Mouse (Mus musculus): Measurements from ENCODE around the gene Traip.
"Not testable (repeated sequence)": the region's sequence is repeated elsewhere in the genome, so short reads cannot be mapped to it uniquely, and the experiment has no call there.

Traip gene

DNA sequence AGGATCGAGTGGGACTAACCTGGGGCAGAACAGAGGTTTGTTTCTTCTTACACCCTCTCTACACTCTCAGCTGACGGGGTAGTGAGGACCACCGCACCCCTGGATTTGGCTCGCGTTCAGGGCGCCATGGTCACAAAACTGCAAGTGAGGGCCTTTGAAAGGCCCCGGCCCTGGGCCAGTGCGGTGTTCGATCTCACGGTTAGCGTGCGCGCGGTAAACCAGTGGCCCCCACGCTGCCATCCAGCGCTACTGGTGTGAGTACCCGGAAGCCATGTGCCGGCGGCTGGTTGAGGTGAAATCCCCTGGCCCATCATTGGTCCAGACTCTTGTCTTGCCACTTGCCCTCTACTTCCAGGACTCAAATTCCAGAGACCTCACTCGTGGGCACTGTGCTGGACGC lies 45.6 kb downstream of the Traip start:
- no peak for ATAC-seq (ENCODE audit: insufficient number of reproducible peaks, low FRiP score, low TSS enrichment)

DNA sequence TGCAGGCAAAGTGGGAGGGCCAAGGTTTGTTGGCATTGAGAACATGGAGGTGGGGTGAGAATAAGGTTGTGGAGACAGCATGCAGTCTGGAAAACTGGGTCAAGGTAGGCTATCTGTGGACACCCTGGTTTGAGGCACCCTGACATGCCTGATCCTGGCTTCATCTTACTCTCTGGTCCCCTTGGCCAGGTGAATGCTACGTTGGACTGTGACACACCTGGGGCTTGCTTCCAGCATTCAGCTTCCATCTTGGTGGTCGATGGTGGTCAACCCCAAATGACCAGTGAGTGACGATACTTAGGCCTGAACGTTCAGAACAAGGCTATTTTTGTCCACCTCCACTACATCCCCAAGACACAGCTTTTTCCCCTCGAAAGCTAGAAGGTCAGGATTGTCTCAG lies 46.1 kb downstream of the Traip start, which contains the start of gene Gm20662:
TSS of gene Gm20662 (plus strand) at position 301 of the 400 bp plus-strand sequence.
- ATAC-seq (ENCODE audit: insufficient number of reproducible peaks, low FRiP score, low TSS enrichment) = no peak

DNA sequence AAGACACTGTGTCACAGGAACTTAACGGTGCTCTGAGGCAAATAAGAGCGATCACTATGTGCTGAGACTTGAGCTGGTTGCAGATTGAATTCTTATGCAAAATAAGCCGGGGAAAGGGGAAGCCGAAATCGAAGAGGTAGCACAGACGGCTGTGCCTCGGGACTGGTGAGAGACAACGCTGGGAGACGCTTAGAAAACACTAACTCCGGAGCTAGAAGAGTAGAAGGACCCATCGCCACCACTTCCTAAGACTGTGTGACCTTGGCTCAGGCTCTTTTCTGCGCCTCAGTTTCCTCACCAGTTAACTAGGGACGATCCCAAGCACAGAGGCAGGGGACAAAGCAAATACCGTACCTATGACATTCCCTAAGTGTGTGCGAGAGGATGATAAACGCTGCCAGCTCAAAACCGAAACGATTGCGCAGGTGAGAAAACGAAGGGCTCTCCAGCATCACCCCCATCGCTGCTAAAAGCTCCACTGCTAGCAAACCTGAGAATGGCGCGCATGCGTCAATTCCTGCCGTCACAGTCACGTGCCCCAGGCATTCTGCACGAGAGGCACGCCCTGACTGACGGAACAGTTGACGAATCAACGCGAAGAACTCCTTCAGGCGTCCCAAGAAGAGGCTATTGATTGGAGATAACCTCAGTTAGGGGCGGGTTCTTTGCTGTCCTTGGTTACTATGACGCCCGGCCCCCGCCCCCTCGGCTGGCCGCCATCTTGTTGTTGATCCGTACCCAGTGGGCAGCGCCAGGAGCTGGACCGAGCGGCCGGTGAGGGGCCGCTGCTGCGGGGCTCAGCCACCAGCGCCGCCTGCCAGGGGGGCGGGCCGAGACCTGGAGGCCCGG lies 52.2 kb downstream of the Traip start, which contains the start of gene Ip6k1:
TSS of gene Ip6k1 (plus strand) at position 580 of the 849 bp plus-strand sequence.
- ATAC-seq (ENCODE audit: insufficient number of reproducible peaks, low FRiP score, low TSS enrichment) = peak; percentile 99

DNA sequence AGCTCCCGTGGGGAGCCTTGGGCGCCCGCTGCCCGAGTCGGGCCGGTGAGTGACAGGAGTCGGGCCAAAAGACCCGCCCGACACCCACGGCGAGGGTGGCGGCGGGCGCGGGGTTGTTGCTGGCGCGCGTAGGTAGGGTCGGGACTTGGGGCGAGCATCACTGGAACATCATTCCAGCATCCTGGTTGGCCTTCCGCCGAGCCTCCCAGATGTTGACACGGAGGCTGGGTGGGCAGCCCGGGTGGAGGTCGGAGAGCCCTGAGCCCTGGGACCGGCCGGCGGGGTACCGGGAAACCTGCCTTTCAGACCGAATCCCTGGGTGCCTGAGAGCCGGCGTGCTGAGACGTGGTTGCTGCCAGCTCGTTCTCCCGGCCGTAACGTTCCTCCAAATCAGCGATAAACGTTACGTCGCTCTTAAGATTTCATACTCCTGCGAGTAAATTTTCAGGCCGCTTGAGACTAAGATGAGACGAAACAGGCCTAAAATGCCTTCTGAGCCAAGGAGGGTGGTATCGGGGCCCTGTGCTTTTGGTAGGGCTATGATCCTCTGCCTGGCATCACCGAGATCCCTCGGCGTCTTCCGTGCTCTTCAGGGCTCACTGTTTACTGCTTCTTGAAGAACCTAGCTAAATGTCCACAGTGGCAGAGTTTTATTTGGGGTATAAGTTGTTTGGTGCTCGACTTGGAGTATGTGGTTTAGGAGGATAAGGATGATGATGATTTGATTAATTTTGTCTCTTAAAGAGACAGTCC lies 53.0 kb downstream of the Traip start:
- ATAC-seq (ENCODE audit: insufficient number of reproducible peaks, low FRiP score, low TSS enrichment) = no peak

DNA sequence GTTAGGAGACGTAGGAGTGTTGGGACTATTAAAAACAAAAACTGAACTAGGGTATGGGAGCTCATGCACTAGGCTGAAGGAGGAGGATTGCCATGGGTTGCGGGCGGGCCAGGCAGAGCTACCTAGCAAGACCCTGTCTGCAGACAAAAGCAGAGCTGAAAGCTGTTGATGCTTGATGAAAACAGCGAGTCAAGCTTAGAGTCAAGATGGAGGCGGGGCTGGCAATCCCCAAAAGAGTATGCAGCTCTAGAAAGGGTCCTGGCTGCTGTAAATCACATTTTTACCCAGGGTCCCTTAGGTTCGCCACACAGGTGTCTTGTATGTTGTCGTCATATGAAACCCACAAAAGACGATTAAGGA lies 53.6 kb downstream of the Traip start:
- ATAC-seq (ENCODE audit: insufficient number of reproducible peaks, low FRiP score, low TSS enrichment) = no peak

DNA sequence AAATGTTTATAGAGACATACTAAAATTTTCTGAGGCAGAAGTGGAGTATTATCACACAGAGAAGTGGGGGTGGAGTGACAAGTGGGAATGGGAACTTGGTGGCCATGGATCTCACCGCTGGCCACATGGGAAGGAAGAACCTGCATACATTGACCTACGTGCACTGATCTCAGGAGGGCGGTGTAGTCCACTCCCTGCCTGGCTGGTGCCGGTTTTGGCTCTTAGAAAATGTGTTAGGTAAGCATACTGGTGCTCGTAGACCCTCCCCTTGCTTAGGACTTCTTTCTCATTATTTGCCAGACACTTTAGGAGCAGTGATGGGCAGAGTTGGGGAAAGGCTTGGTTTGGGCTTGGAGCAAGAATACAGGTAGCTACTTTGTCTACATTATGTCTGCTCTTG lies 58.1 kb downstream of the Traip start:
- no peak for ATAC-seq (ENCODE audit: insufficient number of reproducible peaks, low FRiP score, low TSS enrichment)

DNA sequence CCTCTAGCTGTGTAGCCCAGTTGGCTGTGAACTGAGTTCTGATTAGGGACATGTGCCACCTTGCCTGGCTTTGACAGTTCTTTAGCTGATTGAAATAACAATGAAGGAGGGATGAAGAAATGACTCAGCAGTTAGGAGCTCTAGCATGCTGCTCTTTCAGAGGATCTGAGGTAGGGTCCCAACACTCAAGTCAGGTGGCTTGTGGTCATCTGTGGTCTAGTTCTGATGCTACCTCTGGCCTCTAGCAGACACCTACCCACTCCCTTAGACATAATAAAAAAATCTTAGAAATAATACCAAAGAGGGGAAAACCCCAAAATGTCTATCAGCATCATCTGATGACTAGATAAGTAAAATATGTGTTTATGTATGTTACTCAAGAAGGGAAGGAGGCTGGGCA lies 60.4 kb downstream of the Traip start:
- no peak for ATAC-seq (ENCODE audit: insufficient number of reproducible peaks, low FRiP score, low TSS enrichment)

DNA sequence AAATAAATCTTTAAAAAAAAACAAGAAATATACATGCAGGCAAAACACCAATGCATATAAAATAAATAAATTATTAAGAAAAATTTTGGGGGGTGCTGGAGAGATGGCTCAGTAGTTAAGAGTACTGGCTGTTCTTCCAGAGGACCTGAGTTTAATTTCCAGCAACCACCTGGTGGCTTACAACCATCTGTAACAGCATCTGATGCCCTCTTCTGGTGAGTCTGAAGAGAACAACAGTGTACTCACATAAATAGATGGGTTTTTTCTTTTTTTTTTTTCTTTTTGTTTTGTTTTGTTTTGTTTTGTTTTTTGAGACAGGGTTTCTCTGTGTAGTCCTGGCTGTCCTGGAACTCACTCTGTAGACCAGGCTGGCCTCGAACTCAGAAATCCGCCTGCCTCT lies 63.6 kb downstream of the Traip start:
- not testable (repeated sequence) for ATAC-seq (ENCODE audit: insufficient number of reproducible peaks, low FRiP score, low TSS enrichment)

DNA sequence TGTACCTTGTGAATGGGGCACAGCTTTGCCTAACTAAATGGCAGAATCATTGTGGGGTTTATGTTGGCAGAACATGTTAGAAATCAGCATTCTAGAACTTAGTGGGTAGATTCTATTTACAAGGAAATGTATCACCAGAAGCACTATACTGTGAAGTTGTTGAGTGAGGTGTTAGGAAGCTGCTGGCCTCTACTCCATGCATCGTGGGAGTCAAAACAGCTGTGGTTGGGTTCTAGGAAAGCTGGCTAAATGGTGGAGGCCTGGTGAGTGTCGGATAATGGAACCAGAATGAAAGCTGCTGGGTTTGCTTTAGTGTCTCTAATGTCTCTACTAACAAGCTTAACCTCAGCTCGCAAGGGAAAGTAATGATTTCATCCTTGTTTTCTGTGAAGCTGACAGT lies 67.2 kb downstream of the Traip start:
- no peak for ATAC-seq (ENCODE audit: insufficient number of reproducible peaks, low FRiP score, low TSS enrichment)

DNA sequence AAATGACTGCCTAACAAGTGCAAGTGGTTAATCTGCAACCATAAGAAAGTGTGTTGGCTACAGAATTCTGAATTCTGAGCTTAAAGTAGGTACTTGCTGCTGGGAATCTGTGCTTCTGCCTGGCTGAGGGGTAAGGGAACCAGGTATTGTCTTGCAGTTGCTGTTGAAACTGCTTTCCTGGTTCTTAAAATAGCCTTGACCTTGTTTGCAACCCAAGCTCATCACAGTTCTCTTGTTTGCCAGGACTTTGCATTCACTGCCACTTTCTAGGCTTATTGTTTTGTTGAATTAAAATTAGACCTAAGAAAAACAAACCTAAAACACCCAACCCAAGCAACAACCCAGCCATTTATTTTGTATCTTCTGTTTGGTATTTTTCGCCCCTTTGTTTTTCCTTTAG lies 70.8 kb downstream of the Traip start:
- ATAC-seq (ENCODE audit: insufficient number of reproducible peaks, low FRiP score, low TSS enrichment) = no peak
